Mouse (Mus musculus): ENCODE measurements at regions not wholly inside any gene's neighbourhood (a gene's known extent, or its start where the extent isn't known, plus 50 kb on each side); places are given as distances from the start of the nearest gene placed in this dataset.

- H3K36me3 ChIP-seq (replicated peaks in 1 of 2; ENCODE audit: control insufficient read depth in 1 of 2, insufficient read depth in 1 of 2, low read length in 1 of 2): no peaks in the 10 kb centered on the region
- no peak for TF ChIP-seq RCOR1 (conservative IDR thresholded peaks at IDR 0.05; ENCODE audit: low read depth, low read length)
- TF ChIP-seq TCF12 (IDR thresholded peaks at IDR 0.05; ENCODE audit: low read depth, low read length): no peak
- no peak for TF ChIP-seq JUND (conservative IDR thresholded peaks at IDR 0.05; ENCODE audit: low read depth, low read length)
- no peak for TF ChIP-seq ELF1 (IDR thresholded peaks at IDR 0.05; ENCODE audit: low read depth, low read length)
- TF ChIP-seq ZKSCAN1 (IDR thresholded peaks at IDR 0.05; ENCODE audit: borderline replicate concordance, low read depth, low read length): no peak
- TF ChIP-seq EP300 (IDR thresholded peaks at IDR 0.05; ENCODE audit: low read length): no peak
- no peak for TF ChIP-seq ZNF384 (IDR thresholded peaks at IDR 0.05; ENCODE audit: low read depth, low read length)
- no peak for TF ChIP-seq CHD2 (IDR thresholded peaks at IDR 0.05; ENCODE audit: low read length)
- TF ChIP-seq MEF2A (IDR thresholded peaks at IDR 0.05; ENCODE audit: borderline replicate concordance, low read depth, low read length): no peak
- no peak for TF ChIP-seq USF1 (IDR thresholded peaks at IDR 0.05; ENCODE audit: low read depth, low read length)
- TF ChIP-seq PAX5 (IDR thresholded peaks at IDR 0.05; ENCODE audit: low read length): no peak
- no peak for TF ChIP-seq CHD1 (IDR thresholded peaks at IDR 0.05; ENCODE audit: low read depth, low read length)
- TF ChIP-seq GABPA (IDR thresholded peaks at IDR 0.05; ENCODE audit: insufficient replicate concordance, low read depth, low read length): no peak
- TF ChIP-seq POLR2A (IDR thresholded peaks at IDR 0.05; ENCODE audit: low read depth, low read length): no peak
- no peak for TF ChIP-seq ZC3H11A (IDR thresholded peaks at IDR 0.05; ENCODE audit: low read depth, low read length)
- no peak for TF ChIP-seq MAX (IDR thresholded peaks at IDR 0.05; ENCODE audit: low read length)
- no peaks in the 10 kb centered on the region for H3K79me2 ChIP-seq (replicated peaks; ENCODE audit: control insufficient read depth, extremely low read depth, insufficient read depth, poor library complexity, severe bottlenecking)
- H3K27ac ChIP-seq (ENCODE audit: insufficient read depth, low read depth): no peak overlapping the region
- dilution Hi-C loops (cut with MboI; ENCODE audit: extremely low pct_ligation_motif_present, extremely low pct_unique_long_range_greater_than_20kb, low sequenced_read_pairs) (no loop called here), in situ Hi-C loops (cut with MboI; ENCODE audit: low pct_ligation_motif_present, low pct_unique_long_range_greater_than_20kb, low sequenced_read_pairs) (no loop called here)
- H3K4me3 ChIP-seq (replicated peaks in 1 of 3; ENCODE audit: low read depth in 2 of 3, low read length in 2 of 3, poor library complexity in 1 of 3): no peak overlapping the region
- peaks cover 31% of the 10 kb centered on the region for H3K27me3 ChIP-seq (replicated peaks)
- H3K4me1 ChIP-seq (ENCODE audit: control insufficient read depth in 1 of 2, insufficient read depth in 2 of 2): no peaks in the 10 kb centered on the region
- H3K9ac ChIP-seq (ENCODE audit: insufficient read depth, low read depth): no peak overlapping the region
- no peaks in the 10 kb centered on the region for H3K9me3 ChIP-seq (replicated peaks; ENCODE audit: low read length)
- DNase-seq (ENCODE audit: extremely low read depth): no peak
- H3K4me2 ChIP-seq (ENCODE audit: insufficient read depth, low read depth, poor library complexity, severe bottlenecking): no peak overlapping the region
Measured at GRCm38 (mm10) chr17:83019267-83019666, 195.8 kb upstream of the Pkdcc start.

- dilution Hi-C loops (cut with MboI; ENCODE audit: extremely low pct_ligation_motif_present, extremely low pct_unique_long_range_greater_than_20kb, low sequenced_read_pairs): no loop called here
Measured at GRCm38 (mm10) chr17:83020576-83020975, 194.5 kb upstream of the Pkdcc start.

More at GRCm38 (mm10) chr17:83020576-83020975, 194.5 kb upstream of the Pkdcc start:
- TF ChIP-seq MAFK (IDR thresholded peaks at IDR 0.05; ENCODE audit: insufficient replicate concordance, low read length) (no peak), NRF1 (IDR thresholded peaks at IDR 0.05; ENCODE audit: low read depth, low read length) (no peak), ZC3H11A (IDR thresholded peaks at IDR 0.05; ENCODE audit: low read depth, low read length) (no peak), IRF4 (IDR thresholded peaks at IDR 0.05; ENCODE audit: low read depth, low read length) (no peak), CHD2 (IDR thresholded peaks at IDR 0.05; ENCODE audit: low read length) (no peak), TCF12 (IDR thresholded peaks at IDR 0.05; ENCODE audit: low read depth, low read length) (no peak)
- no peaks in the 10 kb centered on the region for H3K9me3 ChIP-seq (replicated peaks; ENCODE audit: low read length)
- peaks cover 0 to 3% of the 10 kb centered on the region in 2 experiments; a peak in 2 of 4 replicates for H3K4me1 ChIP-seq (ENCODE audit: control insufficient read depth in 1 of 2, insufficient read depth in 2 of 2)
- no peak for DNase-seq (ENCODE audit: extremely low read depth)
- in situ Hi-C loops (cut with MboI; ENCODE audit: low pct_ligation_motif_present, low pct_unique_long_range_greater_than_20kb, low sequenced_read_pairs): no loop called here
- H3K9ac ChIP-seq (ENCODE audit: insufficient read depth, low read depth): no peak overlapping the region
- H3K4me3 ChIP-seq (replicated peaks in 1 of 3; ENCODE audit: low read depth in 2 of 3, low read length in 2 of 3, poor library complexity in 1 of 3): no peak overlapping the region
- H3K79me2 ChIP-seq (replicated peaks; ENCODE audit: control insufficient read depth, extremely low read depth, insufficient read depth, poor library complexity, severe bottlenecking): no peaks in the 10 kb centered on the region
- H3K27ac ChIP-seq (ENCODE audit: insufficient read depth, low read depth): no peak overlapping the region
- H3K4me2 ChIP-seq (ENCODE audit: insufficient read depth, low read depth, poor library complexity, severe bottlenecking): no peak overlapping the region
- peaks cover 25% of the 10 kb centered on the region for H3K27me3 ChIP-seq (replicated peaks)
- no peaks in the 10 kb centered on the region for H3K36me3 ChIP-seq (replicated peaks in 1 of 2; ENCODE audit: control insufficient read depth in 1 of 2, insufficient read depth in 1 of 2, low read length in 1 of 2)

Measured in CH12.LX (cell line).